Mouse (Mus musculus): ENCODE results near the gene C2.

The C2 gene
- long read RNA-seq, experiment 1, transcript C2-201 (18 exons, 2,641 nt): major isoform, 72 of 101 reads
- long read RNA-seq, experiment 1, partial matches to known transcripts: 18 of 101 reads
- long read RNA-seq, experiment 1, other reads (novel, unspliced or antisense): 11 of 101 reads
- long read RNA-seq, experiment 2, transcript C2-201 (18 exons, 2,641 nt): major isoform, 87 of 118 reads
- long read RNA-seq, experiment 2, partial matches to known transcripts: 21 of 118 reads
- long read RNA-seq, experiment 2, other reads (novel, unspliced or antisense): 10 of 118 reads

GRCm38 (mm10) chr17:34898160-34898586 lies at the start of gene C2, which contains the start of gene Ehmt2:
Gene C2 (minus strand): TSS chr17:34898265.
Gene Ehmt2 (plus strand): TSS chr17:34898469.
- intact Hi-C loops (cut with DNase I): loop anchor here (5.0 kb wide), 1 partner anchor 41 kb away; no protein-coding TSS in a partner anchor

- intact Hi-C loops (cut with DNase I): no loop called here
Measured at GRCm38 (mm10) chr17:34947606-34948005, 49.5 kb upstream of the C2 start.

- intact Hi-C loops (cut with DNase I): no loop called here
Measured at GRCm38 (mm10) chr17:34946486-34947140, 48.5 kb upstream of the C2 start.

GRCm38 (mm10) chr17:34944362-34944761 lies 46.3 kb upstream of the C2 start:
- intact Hi-C loops (cut with DNase I): no loop called here

- intact Hi-C loops (cut with DNase I): no loop called here
Measured at GRCm38 (mm10) chr17:34943128-34943815, 45.2 kb upstream of the C2 start.

- intact Hi-C loops (cut with DNase I): no loop called here
Measured at GRCm38 (mm10) chr17:34941344-34942041, 43.4 kb upstream of the C2 start.

GRCm38 (mm10) chr17:34937960-34938505 lies 40.0 kb upstream of the C2 start:
- intact Hi-C loops (cut with DNase I): no loop called here

- intact Hi-C loops (cut with DNase I): no loop called here
Measured at GRCm38 (mm10) chr17:34934830-34935229, 36.8 kb upstream of the C2 start.

- intact Hi-C loops (cut with DNase I): no loop called here
Measured at GRCm38 (mm10) chr17:34934031-34934430, 36.0 kb upstream of the C2 start.

GRCm38 (mm10) chr17:34932287-34932686 lies 34.2 kb upstream of the C2 start:
- intact Hi-C loops (cut with DNase I): no loop called here

- intact Hi-C loops (cut with DNase I): no loop called here
Measured at GRCm38 (mm10) chr17:34931735-34932098, 33.7 kb upstream of the C2 start.

GRCm38 (mm10) chr17:34931061-34931734 lies 33.1 kb upstream of the C2 start, which contains the start of gene Neu1:
Gene Neu1 (plus strand): TSS chr17:34931253.
- intact Hi-C loops (cut with DNase I): no loop called here

- intact Hi-C loops (cut with DNase I): no loop called here
Measured at GRCm38 (mm10) chr17:34928841-34929240, 30.8 kb upstream of the C2 start.

- intact Hi-C loops (cut with DNase I): no loop called here
Measured at GRCm38 (mm10) chr17:34927306-34928019, 29.4 kb upstream of the C2 start.

GRCm38 (mm10) chr17:34924258-34924657 lies 26.2 kb upstream of the C2 start:
- intact Hi-C loops (cut with DNase I): no loop called here

GRCm38 (mm10) chr17:34922939-34923338 lies 24.9 kb upstream of the C2 start:
- intact Hi-C loops (cut with DNase I): no loop called here

GRCm38 (mm10) chr17:34917188-34917587 lies 19.1 kb upstream of the C2 start:
- intact Hi-C loops (cut with DNase I): no loop called here

- intact Hi-C loops (cut with DNase I): no loop called here
Measured at GRCm38 (mm10) chr17:34916316-34916715, 18.3 kb upstream of the C2 start.

GRCm38 (mm10) chr17:34915410-34915831 lies 17.4 kb upstream of the C2 start:
- intact Hi-C loops (cut with DNase I): no loop called here

Measured in adrenal gland (tissue).